Mouse (Mus musculus): ENCODE data around the gene Shisal2a. TPM values are rescaled to one million over a fixed set of nuclear protein-coding genes. Genes with fewer than 3 reads are reported as not detected.

Gene Shisal2a
- not detected for total RNA-seq (2021)
- long read RNA-seq, experiment 1 = 0 reads
- long read RNA-seq, experiment 2 = 0 reads

GRCm38 (mm10) chr4:108383183-108383714 is at the start of gene Shisal2a:
TSS of gene Shisal2a (minus strand) at chr4:108383349.
- no peak for DNase-seq (ENCODE audit: low spot score in 2 of 2)
- intact Hi-C loops (cut with DNase I) = no loop called here

DNA sequence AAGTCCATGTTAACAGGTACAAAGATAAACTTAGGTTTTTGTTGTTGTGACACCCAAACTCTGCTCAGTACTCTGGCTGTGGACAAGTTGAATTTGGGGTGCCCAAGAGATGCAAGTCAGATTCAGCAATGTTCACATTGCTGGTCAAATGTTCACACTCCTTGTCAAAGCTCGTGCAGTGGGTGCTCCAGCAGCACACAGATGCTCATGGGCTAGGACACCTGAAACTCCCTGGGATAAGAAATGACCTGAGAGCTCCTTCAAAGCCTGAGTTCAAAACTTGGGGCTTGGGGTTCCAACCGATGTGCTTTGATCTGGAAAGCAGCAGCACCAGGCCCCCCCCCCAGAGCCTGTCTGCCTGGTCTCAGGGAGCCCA is 48.4 kb upstream of the Shisal2a start:
- DNase-seq (ENCODE audit: low spot score in 2 of 2) = no peak
- intact Hi-C loops (cut with DNase I) = no loop called here

DNA sequence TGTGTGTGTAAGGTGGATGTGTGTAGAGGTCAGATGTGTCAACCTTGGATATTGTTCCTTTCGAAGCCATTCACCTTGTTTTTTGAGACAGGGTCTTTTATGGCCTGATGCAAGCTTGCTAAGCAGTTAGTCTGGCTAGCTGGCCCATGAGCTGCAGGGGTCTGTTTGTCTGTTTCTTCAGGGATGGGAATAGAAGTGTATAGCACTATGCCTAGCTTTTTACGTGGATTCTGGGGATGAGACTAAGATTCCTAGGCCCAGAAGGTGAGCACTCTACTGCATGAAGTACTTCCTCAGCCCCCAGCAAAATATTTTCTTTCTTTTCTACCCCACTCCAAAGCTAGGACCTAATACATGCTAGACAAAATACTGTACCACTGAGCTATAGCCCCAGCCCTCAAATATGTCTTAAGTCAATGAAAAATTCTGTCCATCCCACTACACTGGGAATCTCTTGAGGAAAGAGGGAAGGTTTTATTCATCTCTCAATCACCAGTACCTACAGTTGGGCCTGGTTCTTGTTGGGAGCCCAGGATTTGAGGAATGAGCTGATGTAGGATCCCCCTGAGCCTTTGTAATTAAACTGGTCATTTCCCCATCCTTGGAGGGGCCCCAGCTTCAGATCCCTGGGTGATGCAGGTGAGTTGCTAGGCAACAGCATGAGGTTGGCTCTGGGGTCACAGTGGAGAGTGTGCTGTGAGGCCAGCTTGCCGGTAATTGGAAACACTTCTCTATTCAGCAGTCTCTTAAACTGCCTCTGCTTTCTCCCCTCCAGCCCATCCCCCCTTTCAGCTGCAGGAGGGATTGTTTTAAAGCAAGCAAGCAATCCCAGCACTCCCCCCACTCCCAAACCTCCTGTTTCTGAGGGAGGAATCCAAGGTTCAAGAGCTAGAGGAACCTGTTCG is 47.8 kb upstream of the Shisal2a start:
- no peak for DNase-seq (ENCODE audit: low spot score in 2 of 2)
- intact Hi-C loops (cut with DNase I) = no loop called here

DNA sequence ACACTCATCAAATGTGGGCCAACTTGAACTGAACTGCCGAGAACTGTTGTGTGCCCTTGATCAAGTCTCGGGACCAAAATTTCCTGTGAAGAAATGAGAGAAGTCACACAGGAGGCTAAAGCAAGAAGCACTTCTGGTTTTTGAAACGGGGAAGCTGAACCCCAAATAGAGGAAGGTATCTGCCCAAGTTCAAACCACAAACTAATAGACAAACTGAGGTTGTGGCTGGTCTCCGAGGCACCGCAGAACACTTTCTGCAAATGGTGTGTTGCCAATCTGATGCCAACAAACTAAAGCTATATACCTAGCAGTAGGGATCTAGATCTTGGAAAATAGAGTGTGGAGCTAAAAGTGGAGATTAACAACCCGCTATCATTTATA is 45.2 kb upstream of the Shisal2a start:
- intact Hi-C loops (cut with DNase I) = no loop called here

GRCm38 (mm10) chr4:108427719-108428340 is 44.7 kb upstream of the Shisal2a start:
- intact Hi-C loops (cut with DNase I) = no loop called here
- no peak for DNase-seq (ENCODE audit: low spot score in 2 of 2)

More for the DNA sequence above, 45.2 kb upstream of the Shisal2a start:
- no peak for DNase-seq (ENCODE audit: low spot score in 2 of 2)

- DNase-seq (ENCODE audit: low spot score in 2 of 2) = no peak
These were observed 41.4 kb upstream of the Shisal2a start for GRCm38 (mm10) chr4:108424587-108424986.

DNA sequence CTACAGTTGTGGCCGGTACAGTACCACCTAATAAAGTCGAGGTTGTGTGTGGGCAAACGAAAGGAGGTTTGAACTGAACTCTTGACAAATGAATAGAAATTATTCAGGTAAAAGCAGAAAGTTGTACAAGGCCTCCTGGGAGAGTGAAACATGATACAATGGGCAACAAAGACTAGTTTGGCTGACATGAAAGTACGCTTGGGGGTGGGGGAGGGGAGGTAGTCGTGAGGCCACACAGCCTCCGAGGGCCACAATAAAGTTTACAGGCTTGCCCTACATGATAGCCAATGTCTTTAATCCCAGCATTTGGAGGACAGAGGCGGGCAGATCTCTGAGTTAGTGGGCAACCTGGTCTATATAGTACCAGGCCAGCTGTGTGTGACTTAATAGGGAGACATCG is 24.5 kb upstream of the Shisal2a start:
- intact Hi-C loops (cut with DNase I) = loop anchor here (5.0 kb wide), 1 partner anchor 50 kb away; the partner anchor contains the start of gene Tut4
- no peak for DNase-seq (ENCODE audit: low spot score in 2 of 2)

More at GRCm38 (mm10) chr4:108424587-108424986, 41.4 kb upstream of the Shisal2a start:
- intact Hi-C loops (cut with DNase I) = no loop called here

DNA sequence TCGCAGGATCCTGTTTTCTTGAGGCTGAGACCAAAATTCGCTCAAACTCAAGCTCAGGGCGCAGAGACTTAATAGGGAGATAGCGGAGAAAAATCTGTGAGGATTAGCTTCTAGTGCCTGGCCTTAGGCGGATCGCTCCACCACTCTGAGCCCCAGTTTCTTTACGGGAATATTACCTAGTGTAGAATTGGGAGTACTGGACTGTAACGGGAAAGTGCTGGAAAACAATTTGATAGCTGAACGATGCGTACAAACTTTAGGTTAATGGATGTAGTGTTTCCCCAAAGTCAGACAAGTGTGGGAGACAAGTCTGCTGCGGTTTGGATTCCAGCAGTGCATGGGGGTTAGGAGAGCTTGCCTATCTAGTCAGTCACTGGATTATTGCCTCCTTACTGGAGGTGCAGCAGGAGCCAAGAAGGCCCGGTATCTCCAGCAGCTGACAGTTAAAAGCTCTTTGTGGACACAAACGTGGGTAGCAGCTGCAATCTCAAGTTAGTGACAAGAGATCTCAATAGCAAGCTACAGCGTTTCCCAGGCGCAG is 23.8 kb upstream of the Shisal2a start, which contains the start of gene Gpx7:
Gene Gpx7, minus strand, starts transcription at position 101 of the 541 bp plus-strand sequence.
- no peak for DNase-seq (ENCODE audit: low spot score in 2 of 2)
- intact Hi-C loops (cut with DNase I) = loop anchor here (5.0 kb wide), 1 partner anchor 50 kb away; the partner anchor contains the start of gene Tut4

DNA sequence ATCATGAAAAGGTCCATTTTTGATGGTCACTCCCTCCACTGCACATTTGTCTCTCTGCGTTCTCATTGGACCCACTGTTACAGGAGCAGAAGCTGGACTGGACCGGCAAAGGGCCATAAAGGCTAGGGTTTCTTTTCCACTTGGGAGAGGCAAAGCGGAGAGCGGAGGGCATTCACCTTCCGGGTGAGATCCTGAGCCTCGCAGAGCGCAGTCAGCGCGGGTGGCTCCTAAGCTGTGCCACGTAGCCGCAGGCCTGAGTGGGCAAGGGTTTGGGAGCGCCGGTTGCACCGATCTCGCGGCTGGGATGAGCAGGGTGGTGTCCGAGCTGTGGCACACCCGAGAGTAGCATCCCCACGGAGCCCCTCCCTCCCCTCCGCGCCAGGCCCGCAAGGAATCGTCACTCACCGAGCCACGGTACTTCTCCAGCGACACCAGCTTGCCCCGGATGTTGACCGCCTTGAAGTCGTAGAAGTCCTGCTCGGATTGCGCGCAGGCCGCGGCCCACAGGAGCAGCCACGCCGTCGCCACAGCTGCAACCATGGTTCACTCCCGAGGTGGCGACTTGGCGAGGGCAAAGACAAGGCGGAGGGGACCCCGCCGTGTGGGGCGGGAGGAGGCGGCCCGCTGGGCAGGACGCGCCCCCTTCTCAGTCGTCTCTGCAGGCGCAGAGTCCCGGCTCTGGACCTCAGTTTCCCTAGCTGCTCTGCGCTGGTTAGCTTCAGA is 23.1 kb upstream of the Shisal2a start:
- intact Hi-C loops (cut with DNase I) = loop anchor here (5.0 kb wide), 1 partner anchor 51 kb away; the partner anchor contains the start of gene Tut4
- peak; percentile 49 to 63 for DNase-seq (ENCODE audit: low spot score in 2 of 2)

GRCm38 (mm10) chr4:108405766-108406137 is 22.6 kb upstream of the Shisal2a start:
- no peak for DNase-seq (ENCODE audit: low spot score in 2 of 2)
- intact Hi-C loops (cut with DNase I) = loop anchor here (5.0 kb wide), 1 partner anchor 52 kb away; the partner anchor contains the start of gene Tut4

GRCm38 (mm10) chr4:108403861-108404635 is 20.9 kb upstream of the Shisal2a start:
- no peak for DNase-seq (ENCODE audit: low spot score in 2 of 2)
- intact Hi-C loops (cut with DNase I) = no loop called here

DNA sequence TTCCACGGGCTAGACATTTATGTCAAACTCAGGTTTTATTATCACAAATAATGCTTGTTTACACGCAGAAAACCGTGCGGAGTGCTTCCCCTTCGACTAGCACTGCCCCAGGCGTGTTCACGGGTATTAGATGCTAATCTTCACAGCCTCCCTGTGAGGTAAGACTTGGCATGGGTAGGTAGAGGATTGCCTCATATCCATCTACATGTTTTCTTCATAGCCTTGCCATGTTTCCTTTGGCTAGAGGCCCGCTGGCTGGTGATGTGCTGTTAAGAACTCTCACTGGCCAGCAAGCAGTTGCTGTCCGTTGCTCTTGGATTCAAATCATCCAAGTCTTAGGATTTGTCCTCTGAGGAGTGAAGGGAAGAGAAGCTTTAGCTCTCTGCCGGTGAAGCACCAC is 17.2 kb upstream of the Shisal2a start:
- DNase-seq (ENCODE audit: low spot score in 2 of 2) = no peak
- intact Hi-C loops (cut with DNase I) = no loop called here

DNA sequence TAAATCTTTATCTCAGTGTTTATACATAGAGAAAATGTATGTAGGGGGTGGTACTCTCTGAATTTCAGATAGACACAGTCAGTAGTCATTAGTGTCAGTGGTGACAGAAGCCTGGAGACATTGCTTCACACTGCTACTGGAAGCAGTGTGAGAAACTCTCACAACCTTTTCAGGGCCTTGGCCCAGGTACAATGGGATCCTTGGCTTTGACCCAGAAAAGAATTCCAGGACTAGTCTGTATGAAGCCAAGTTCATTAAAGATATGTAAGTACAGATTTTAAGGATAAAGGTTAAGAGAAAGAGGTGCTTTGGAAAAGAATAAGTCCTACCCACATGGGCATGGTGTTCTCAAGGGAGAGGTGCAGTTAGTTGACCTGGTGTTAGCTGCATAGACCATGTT is 11.1 kb upstream of the Shisal2a start:
- intact Hi-C loops (cut with DNase I) = no loop called here

DNA sequence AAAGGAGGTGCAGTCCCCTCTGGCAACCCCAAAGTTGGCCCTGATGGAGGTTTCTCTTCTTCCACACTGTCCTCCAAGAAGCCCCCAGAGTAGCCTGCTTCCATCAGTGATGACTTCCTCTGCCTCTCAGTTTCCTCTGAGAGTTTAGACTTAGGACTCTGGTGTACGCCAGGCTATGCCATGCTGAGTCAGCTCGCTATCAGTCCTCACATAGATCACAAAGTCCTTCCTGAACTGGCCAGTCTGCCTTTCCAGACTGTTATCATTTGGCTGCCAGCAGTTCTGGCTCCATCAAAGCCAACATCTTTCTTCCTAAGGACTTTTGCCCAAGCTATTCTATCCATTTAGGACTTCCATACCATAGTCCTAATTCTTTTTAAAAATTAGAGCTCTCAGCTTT is 9.4 kb upstream of the Shisal2a start:
- intact Hi-C loops (cut with DNase I) = no loop called here
- no peak for DNase-seq (ENCODE audit: low spot score in 2 of 2)

More for the DNA sequence above, 11.1 kb upstream of the Shisal2a start:
- DNase-seq (ENCODE audit: low spot score in 2 of 2) = no peak

DNA sequence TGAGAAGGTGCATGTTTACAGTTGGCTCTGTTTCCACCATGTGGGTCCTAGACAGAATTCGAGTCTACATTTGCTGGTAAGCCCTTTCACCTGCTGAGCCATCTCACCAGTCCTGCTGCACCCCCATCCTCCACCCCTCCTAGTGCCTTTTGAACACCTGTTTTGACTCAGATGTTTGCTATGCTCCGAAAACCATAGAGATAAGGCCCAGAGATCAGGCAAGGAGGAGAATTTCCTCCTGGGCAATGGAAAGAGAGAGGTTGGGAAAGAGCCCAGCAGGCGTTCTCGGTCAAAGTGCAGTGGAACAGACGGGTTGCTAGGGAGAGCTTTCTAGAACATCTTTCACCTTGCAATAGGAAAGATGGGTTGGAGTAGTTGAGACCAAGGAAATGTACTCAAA is 8.0 kb upstream of the Shisal2a start:
- no peak for DNase-seq (ENCODE audit: low spot score in 2 of 2)
- intact Hi-C loops (cut with DNase I) = no loop called here

GRCm38 (mm10) chr4:108388741-108389140 is 5.6 kb upstream of the Shisal2a start:
- no peak for DNase-seq (ENCODE audit: low spot score in 2 of 2)
- intact Hi-C loops (cut with DNase I) = no loop called here

GRCm38 (mm10) chr4:108387681-108388253 is 4.6 kb upstream of the Shisal2a start:
- intact Hi-C loops (cut with DNase I) = no loop called here
- DNase-seq (ENCODE audit: low spot score in 2 of 2) = peak; percentile 33 to 34

- DNase-seq (ENCODE audit: low spot score in 2 of 2) = no peak
- intact Hi-C loops (cut with DNase I) = no loop called here
These were observed 4.0 kb upstream of the Shisal2a start for GRCm38 (mm10) chr4:108387106-108387505.

Measured in left cerebral cortex, postnatal 14 days (tissue).